In the genomic region with DNA sequence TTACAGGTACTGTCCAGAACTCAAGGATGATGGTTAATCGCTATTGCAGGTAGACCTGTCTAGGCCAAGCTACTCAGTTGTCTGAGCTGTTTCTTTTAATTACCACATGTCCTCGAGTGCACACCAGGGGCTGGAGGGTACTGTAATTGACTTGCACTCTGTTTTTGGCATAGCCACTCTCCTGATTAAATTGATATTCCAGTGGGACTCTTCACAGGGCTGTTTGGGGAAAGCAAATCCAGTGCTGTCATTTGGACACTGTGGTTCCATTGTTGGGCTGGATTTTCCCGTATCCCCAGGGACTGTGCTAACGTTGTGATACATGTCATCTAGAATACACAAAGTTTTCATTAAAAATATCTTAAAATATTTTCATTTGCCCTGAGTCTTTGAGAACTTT, we compare ENCODE assay signal across 10 mouse cellular contexts. TPM values are rescaled to one million over a fixed set of nuclear protein-coding genes. Genes with fewer than 3 reads are reported as not detected.
A peak's percentile ranks its signal among the peaks of the same experiment; 100 is the strongest.
DNase-seq lines count a peak whose midpoint lies in the region; ATAC-seq and TF ChIP-seq lines count a peak whose summit lies in the region.
"Had no signal": no experiment of that assay in that cellular context is flagged by ENCODE, and none has a peak within 500 bp of the region (broad histone marks: within the 10 kb centered on the region; RNA-seq: fewer than 3 reads in every experiment).

No protein-coding gene starts in this region.

- H3K4me2 ChIP-seq in heart, embryonic 15.5 days: peak overlapping the region; percentile 80; the same call in 1 of the 2 replicates
- H3K4me2 ChIP-seq in stomach, postnatal 0 days (replicated peaks; ENCODE audit: low read depth): peak overlapping the region; percentile 72

- TF ChIP-seq POLR2A in testis, adult 2 months (IDR thresholded peaks at IDR 0.05; ENCODE audit: control insufficient read depth, low read depth, low read length): no peak

- TF ChIP-seq EP300 in stomach, postnatal 0 days (optimal IDR thresholded peaks at IDR 0.05): no peak

- intact Hi-C loops in heart, postnatal 36 days (cut with DNase I): no loop called here
- intact Hi-C loops in gastrocnemius, postnatal 36 days (cut with DNase I): no loop called here

- H3K9me3 ChIP-seq in heart, embryonic 15.5 days (replicated peaks): no peaks in the 10 kb centered on the region
- H3K9me3 ChIP-seq in limb, embryonic 10.5 days (replicated peaks): no peaks in the 10 kb centered on the region
- H3K9me3 ChIP-seq in stomach, postnatal 0 days (ENCODE audit: control insufficient read depth, low read length): no peaks in the 10 kb centered on the region
- H3K9me3 ChIP-seq: embryonic facial prominence, embryonic 15.5 days; limb, embryonic 15.5 days had no signal

- no peak overlapping the region for H3K9ac ChIP-seq in heart, embryonic 15.5 days
- H3K9ac ChIP-seq in stomach, postnatal 0 days (ENCODE audit: low read length): no peak overlapping the region
- H3K9ac ChIP-seq: embryonic facial prominence, embryonic 15.5 days; limb, embryonic 15.5 days had no signal

- 68% methylated on average over 4 of the region's 4 CpGs for WGBS in heart, embryonic 15.5 days
- WGBS in limb, embryonic 10.5 days: 86% methylated on average over 4 of the region's 4 CpGs
- WGBS in stomach, postnatal 0 days: 62% methylated on average over 4 of the region's 4 CpGs

- H3K4me3 ChIP-seq in heart, embryonic 15.5 days: no peak overlapping the region
- peak overlapping the region; percentile 99 for H3K4me3 ChIP-seq in testis, adult 2 months (ENCODE audit: control insufficient read depth, low read depth, low read length)
- H3K4me3 ChIP-seq in limb, embryonic 10.5 days: 0 out of 2 replicates have a peak overlapping the region, but pooled peaks have one; percentile 94
- no peak overlapping the region for H3K4me3 ChIP-seq in stomach, postnatal 0 days (ENCODE audit: low read depth, low read length)

- no peak for TF ChIP-seq CTCF in testis, adult 2 months (IDR thresholded peaks at IDR 0.05; ENCODE audit: control insufficient read depth, insufficient read depth, insufficient replicate concordance, low read depth, low read length)
- no peak for TF ChIP-seq CTCF in stomach, postnatal 0 days (IDR thresholded peaks at IDR 0.05; ENCODE audit: low read depth)

- no peaks in the 10 kb centered on the region for H3K36me3 ChIP-seq in heart, embryonic 15.5 days
- no peaks in the 10 kb centered on the region for H3K36me3 ChIP-seq in testis, adult 2 months (ENCODE audit: control insufficient read depth, insufficient read depth, low read length)
- H3K36me3 ChIP-seq in limb, embryonic 10.5 days: no peaks in the 10 kb centered on the region
- H3K36me3 ChIP-seq in stomach, postnatal 0 days (ENCODE audit: control insufficient read depth, insufficient read depth, low read length): no peaks in the 10 kb centered on the region
- H3K36me3 ChIP-seq: embryonic facial prominence, embryonic 15.5 days; limb, embryonic 15.5 days had no signal

- H3K27me3 ChIP-seq in heart, embryonic 15.5 days: no peaks in the 10 kb centered on the region
- no peaks in the 10 kb centered on the region for H3K27me3 ChIP-seq in testis, adult 2 months (ENCODE audit: control insufficient read depth, insufficient read depth, low read length)
- H3K27me3 ChIP-seq in limb, embryonic 10.5 days (ENCODE audit: low read depth, poor library complexity, severe bottlenecking): no peaks in the 10 kb centered on the region
- H3K27me3 ChIP-seq in stomach, postnatal 0 days (ENCODE audit: control insufficient read depth, insufficient read depth, low read length): no peaks in the 10 kb centered on the region
- H3K27me3 ChIP-seq: embryonic facial prominence, embryonic 15.5 days; limb, embryonic 15.5 days had no signal

- no peak for DNase-seq in heart, postnatal 36 days
- DNase-seq in testis, postnatal 14 days (ENCODE audit: low spot score): no peak
- no peak for DNase-seq in limb, embryonic 10.5 days (ENCODE audit: low spot score)
- no peak for DNase-seq in stomach, postnatal 0 days (ENCODE audit: low spot score)
- DNase-seq in gastrocnemius, postnatal 36 days: no peak
- DNase-seq in cerebellum, adult 18-20 months: no peak

- peaks cover 21% of the 10 kb centered on the region; the same call in 1 of the 2 replicates for H3K4me1 ChIP-seq in heart, embryonic 15.5 days (replicated peaks)
- H3K4me1 ChIP-seq in testis, adult 2 months (ENCODE audit: control insufficient read depth, insufficient read depth, low read length): peaks cover 8% of the 10 kb centered on the region
- H3K4me1 ChIP-seq in limb, embryonic 10.5 days: peaks cover 18% of the 10 kb centered on the region
- H3K4me1 ChIP-seq in stomach, postnatal 0 days (replicated peaks; ENCODE audit: control insufficient read depth, insufficient read depth): 0 out of 2 replicates have a peak, but pooled peaks cover 4% of the 10 kb centered on the region

- no peak overlapping the region for H3K27ac ChIP-seq in heart, embryonic 15.5 days
- no peak overlapping the region for H3K27ac ChIP-seq in testis, adult 2 months (ENCODE audit: control insufficient read depth, insufficient read depth, low read depth, low read length)
- no peak overlapping the region for H3K27ac ChIP-seq in limb, embryonic 10.5 days
- no peak overlapping the region for H3K27ac ChIP-seq in stomach, postnatal 0 days (replicated peaks)
- H3K27ac ChIP-seq: embryonic facial prominence, embryonic 15.5 days; limb, embryonic 15.5 days had no signal

- no peak for ATAC-seq in heart, embryonic 15.5 days (replicated peaks; ENCODE audit: insufficient number of reproducible peaks, insufficient read depth, low FRiP score, low read depth)
- no peak for ATAC-seq in stomach, postnatal 0 days (ENCODE audit: low FRiP score, low TSS enrichment)

RNA-seq across cellular contexts. Expression of gene Cdk19, which starts 11.8 kb away (rescaled TPM):
- 5.3 and 6.9 TPM in 2 replicates for polyA plus RNA-seq in heart, embryonic 15.5 days (2015; fragmentation: Nextera tagmentation; extraction: Ambion mirVana)
- total RNA-seq in heart, postnatal 36 days (2021): 10 to 100 TPM; 14.5 to 16.1 TPM
- 13.3 and 14.3 TPM in 2 replicates for polyA plus RNA-seq in testis, adult 2 months (2012; rRNA removed)
- 5.0 and 9.0 TPM in 2 replicates for polyA plus RNA-seq in limb, embryonic 10.5 days (2016; fragmentation: Nextera tagmentation; extraction: Ambion mirVana)
- 4.2 and 4.4 TPM in 2 replicates for polyA plus RNA-seq in stomach, postnatal 0 days (2015; fragmentation: Nextera tagmentation; extraction: Ambion mirVana)
- 10 to 100 TPM in 1 of 2 experiments, 1 to 10 TPM in 1; 6.9 to 16.6 TPM for total RNA-seq in gastrocnemius, postnatal 36 days (2021)

RNA-seq across cellular contexts. Expression of gene Amd1, which starts 49.2 kb away (rescaled TPM):
- polyA plus RNA-seq in heart, embryonic 15.5 days (2015; fragmentation: Nextera tagmentation; extraction: Ambion mirVana): 34.5 and 34.7 TPM in 2 replicates
- total RNA-seq in heart, postnatal 36 days (2021): 10 to 100 TPM; 67.0 to 88.5 TPM
- 17.9 and 18.8 TPM in 2 replicates for polyA plus RNA-seq in testis, adult 2 months (2012; rRNA removed)
- 83.3 and 94.6 TPM in 2 replicates for polyA plus RNA-seq in limb, embryonic 10.5 days (2016; fragmentation: Nextera tagmentation; extraction: Ambion mirVana)
- 46.9 and 48.0 TPM in 2 replicates for polyA plus RNA-seq in stomach, postnatal 0 days (2015; fragmentation: Nextera tagmentation; extraction: Ambion mirVana)
- total RNA-seq in gastrocnemius, postnatal 36 days (2021): 100 to 1,000 TPM in 1 of 2 experiments, 10 to 100 TPM in 1; 83.0 to 476 TPM

Comparison
In these comparisons a context has a peak if more than half of its experiments do, and no peak if none do; other contexts are left out.
1. H3K4me3 ChIP-seq: peak in testis, adult 2 months (single experiment) and limb, embryonic 10.5 days (single experiment); none in heart, embryonic 15.5 days (single experiment) and stomach, postnatal 0 days (single experiment).